Mouse (Mus musculus): ENCODE data around the gene Agbl4.

GRCm38 (mm10) chr4:111004719-111005479 lies 607.4 kb downstream of the Agbl4 start:
- no peak for TF ChIP-seq FLI1 (IDR thresholded peaks at IDR 0.05; ENCODE audit: low read length)
- TF ChIP-seq GATA1 (IDR thresholded peaks at IDR 0.05; ENCODE audit: borderline replicate concordance, low read length): no peak

All from megakaryocyte, embryonic 14.5 days (primary cell).